Comparison of ENCODE assay signal across 21 mouse cellular contexts in genomic region chr4:104990686-104991085, GRCm38 (mm10).
"Had no signal": no experiment of that assay in that cellular context is flagged by ENCODE, and none has a peak within 500 bp of the region (broad histone marks: within the 10 kb centered on the region; RNA-seq: fewer than 3 reads in every experiment).

No protein-coding gene starts in this region.

- H3K27ac ChIP-seq: kidney, postnatal 0 days; layer of hippocampus, adult 2 months; limb, embryonic 10.5 days; limb, embryonic 13.5 days; liver, embryonic 14.5 days; macrophage; midbrain, embryonic 12.5 days; midbrain, embryonic 15.5 days; neural tube, embryonic 12.5 days; neural tube, embryonic 15.5 days; stomach, postnatal 0 days had no signal

- ATAC-seq: intestine, postnatal 0 days; liver, postnatal 0 days; lung, postnatal 0 days; midbrain, embryonic 15.5 days had no signal

- H3K9ac ChIP-seq: limb, embryonic 13.5 days; liver, embryonic 14.5 days; liver, postnatal 0 days; lung, embryonic 14.5 days; midbrain, embryonic 12.5 days; midbrain, embryonic 15.5 days; neural tube, embryonic 12.5 days; neural tube, embryonic 15.5 days had no signal

- H3K4me1 ChIP-seq: limb, embryonic 10.5 days; limb, embryonic 13.5 days; midbrain, embryonic 12.5 days; midbrain, embryonic 15.5 days; neural tube, embryonic 12.5 days; neural tube, embryonic 15.5 days had no signal

- H3K9me3 ChIP-seq: limb, embryonic 10.5 days; limb, embryonic 13.5 days; midbrain, embryonic 12.5 days; midbrain, embryonic 15.5 days; neural tube, embryonic 12.5 days; neural tube, embryonic 15.5 days had no signal

- DNase-seq: kidney, adult 2 months; kidney, postnatal 25 days; liver; liver, postnatal 0 days; lung, embryonic 14.5 days; thymus, adult 18-20 months; thymus, postnatal 14 days; thymus, postnatal 4 days had no signal

- H3K4me3 ChIP-seq: layer of hippocampus, adult 2 months; limb, embryonic 10.5 days; limb, embryonic 13.5 days; midbrain, embryonic 12.5 days; midbrain, embryonic 15.5 days; neural tube, embryonic 12.5 days; neural tube, embryonic 15.5 days had no signal

- H3K36me3 ChIP-seq: limb, embryonic 10.5 days; limb, embryonic 13.5 days; midbrain, embryonic 12.5 days; midbrain, embryonic 15.5 days; neural tube, embryonic 12.5 days; neural tube, embryonic 15.5 days had no signal

- H3K27me3 ChIP-seq: limb, embryonic 13.5 days; midbrain, embryonic 12.5 days; midbrain, embryonic 15.5 days; neural tube, embryonic 12.5 days; neural tube, embryonic 15.5 days had no signal

- H3K4me2 ChIP-seq: limb, embryonic 13.5 days; lung, embryonic 14.5 days; midbrain, embryonic 12.5 days; midbrain, embryonic 15.5 days; neural tube, embryonic 12.5 days; neural tube, embryonic 15.5 days had no signal
